Comparison of ENCODE assay signal across 10 mouse cellular contexts in genomic region chr6:49395316-49395715, GRCm38 (mm10). TPM values are rescaled to one million over a fixed set of nuclear protein-coding genes. Genes with fewer than 3 reads are reported as not detected.
DNase-seq lines count a peak whose midpoint lies in the region; ATAC-seq lines count a peak whose summit lies in the region.
"Had no signal": no experiment of that assay in that cellular context is flagged by ENCODE, and none has a peak within 500 bp of the region (broad histone marks: within the 10 kb centered on the region; RNA-seq: fewer than 3 reads in every experiment).

Gene Stk31, plus strand, starts transcription at chr6:49395604.

- H3K4me3 ChIP-seq in intestine, embryonic 16.5 days (ENCODE audit: low read length), result no peak within 1 kb of the TSS

- intact Hi-C loops in left cerebral cortex, postnatal 4 days (cut with DNase I), result loop anchor here (5.0 kb wide), 1 partner anchor 128 kb away; no protein-coding TSS in a partner anchor

- DNase-seq in kidney, postnatal 4 days, result peak; percentile 32 to 46
- DNase-seq in kidney, adult 18-20 months, result no peak
- peak; percentile 88 for DNase-seq in R1 (ENCODE audit: low read depth, low spot score)
- peak; percentile 2 for DNase-seq in gastrocnemius, adult 18-20 months (ENCODE audit: low spot score)
- peak; percentile 22 for DNase-seq in left cerebral cortex, postnatal 4 days

- no peak within 1 kb of the TSS for H3K27ac ChIP-seq in intestine, embryonic 16.5 days (ENCODE audit: low read length)

- 87% methylated on average over 34 of the region's 34 CpGs for WGBS in intestine, embryonic 16.5 days

- H3K4me2 ChIP-seq in intestine, embryonic 16.5 days (ENCODE audit: low read depth, low read length), result no peak within 1 kb of the TSS

- no peak for ATAC-seq in megakaryocyte-erythroid progenitor cell, adult 5-6 weeks (replicated peaks; ENCODE audit: low FRiP score, low TSS enrichment, poor library complexity, severe bottlenecking)
- no peak for ATAC-seq in erythroid progenitor cell, adult 5-6 weeks (replicated peaks; ENCODE audit: low FRiP score, poor library complexity, severe bottlenecking)
- ATAC-seq in intestine, embryonic 16.5 days, result no peak

- H3K36me3 ChIP-seq in intestine, embryonic 16.5 days (ENCODE audit: control insufficient read depth, insufficient read depth, low read length), result no peaks in the 10 kb centered on the region

- H3K9ac ChIP-seq in intestine, embryonic 16.5 days (ENCODE audit: low read depth, low read length), result no peak within 1 kb of the TSS

- H3K4me1 ChIP-seq in intestine, embryonic 16.5 days (ENCODE audit: control insufficient read depth, insufficient read depth, low read length), result no peaks in the 10 kb centered on the region

- H3K9me3 ChIP-seq in intestine, embryonic 16.5 days (ENCODE audit: control insufficient read depth, low read length), result no peaks in the 10 kb centered on the region

- H3K27me3 ChIP-seq in intestine, embryonic 16.5 days (replicated peaks; ENCODE audit: control insufficient read depth, insufficient read depth, low read length), result no peaks in the 10 kb centered on the region

RNA-seq across cellular contexts. Expression of gene Stk31, which starts in this region (rescaled TPM):
- total RNA-seq in gastrocnemius, adult 18-20 months (2021), result not detected
- total RNA-seq in left cerebral cortex, postnatal 4 days (2021), result 1 to 10 TPM in 1 of 2 experiments, under 1 TPM in 1; 0.95 to 1.1 TPM
- total RNA-seq in megakaryocyte-erythroid progenitor cell, adult 5-6 weeks (2014; fragmentation: Nextera tagmentation), result not detected in 2 replicates
- not detected in 2 replicates for total RNA-seq in megakaryocyte-erythroid progenitor cell, adult 5-6 weeks (2017)
- total RNA-seq in erythroid progenitor cell, adult 5-6 weeks (2015; ENCODE audit: low replicate concordance), result not detected in 2 replicates
- total RNA-seq in erythroid progenitor cell, adult 5-6 weeks (2017; ENCODE audit: low replicate concordance), result not detected in 2 replicates
- polyA plus RNA-seq in intestine, embryonic 16.5 days (2015; fragmentation: Nextera tagmentation; extraction: Ambion mirVana), result not detected in 2 replicates
- total RNA-seq: megakaryocyte progenitor cell, adult 5-6 weeks had no signal
- polyA plus RNA-seq: neural tube, embryonic 14.5 days had no signal

Comparison
In these comparisons a context has a peak if more than half of its experiments do, and no peak if none do; other contexts are left out.
1. Peak in DNase-seq in gastrocnemius, adult 18-20 months; RNA of the gene not detected or under 1 TPM.